Mouse (Mus musculus) hindbrain, embryonic 10.5 days (tissue): ENCODE data around the gene 1110008P14Rik. TPM values are rescaled to one million over a fixed set of nuclear protein-coding genes. Genes with fewer than 3 reads are reported as not detected.

ENCODE experiments used
- DNase-seq: peaks from one replicate; pipeline ENCODE4 v3.0.0-alpha.2; 2017; ENCODE audit warnings: low spot score
- H3K27ac ChIP-seq: fragments of 300-500 bp; sonication (generic); 2 replicates; pipeline ENCODE4 v1.5.1; 2016; ENCODE audit warnings: mild to moderate bottlenecking, moderate library complexity
- H3K27me3 ChIP-seq: fragments of 300-500 bp; sonication (generic); 2 replicates; pipeline ENCODE4 v1.6.1; 2016; ENCODE audit warnings: mild to moderate bottlenecking; ENCODE audit not compliant: poor library complexity, insufficient read depth, severe bottlenecking
- H3K36me3 ChIP-seq: fragments of 300-500 bp; sonication (generic); 2 replicates; pipeline ENCODE4 v1.6.1; 2016; ENCODE audit warnings: mild to moderate bottlenecking, moderate library complexity
- H3K4me1 ChIP-seq: fragments of 300-500 bp; sonication (generic); replicated peaks from 2 replicates; pipeline ENCODE4 v1.6.1; 2016; ENCODE audit warnings: mild to moderate bottlenecking
- H3K4me3 ChIP-seq: fragments of 300-500 bp; sonication (generic); 2 replicates; pipeline ENCODE4 v1.5.1; 2016; ENCODE audit warnings: mild to moderate bottlenecking, moderate library complexity
- H3K9me3 ChIP-seq: fragments of 300-500 bp; sonication (generic); 2 replicates; pipeline ENCODE4 v1.6.1; 2016; ENCODE audit warnings: mild to moderate bottlenecking, moderate library complexity
- WGBS: fragments of 180-500 bp; shearing (Covaris S2); methylation state at CpG from one replicate; pipeline ENCODE4 v1.1.7; 2016; 5-methylcytosine and 5-hydroxymethylcytosine counted together
- polyA plus RNA-seq: library from polyadenylated mRNA; unstranded; fragments of >200 nt; fragmentation: Nextera tagmentation; extraction: Ambion mirVana; gene quantifications from 2 replicates; pipeline ENCODE4 v1.2.1, GENCODE M21; 2016

1110008P14Rik gene
- 41.4 and 66.7 TPM in 2 replicates for polyA plus RNA-seq

DNA sequence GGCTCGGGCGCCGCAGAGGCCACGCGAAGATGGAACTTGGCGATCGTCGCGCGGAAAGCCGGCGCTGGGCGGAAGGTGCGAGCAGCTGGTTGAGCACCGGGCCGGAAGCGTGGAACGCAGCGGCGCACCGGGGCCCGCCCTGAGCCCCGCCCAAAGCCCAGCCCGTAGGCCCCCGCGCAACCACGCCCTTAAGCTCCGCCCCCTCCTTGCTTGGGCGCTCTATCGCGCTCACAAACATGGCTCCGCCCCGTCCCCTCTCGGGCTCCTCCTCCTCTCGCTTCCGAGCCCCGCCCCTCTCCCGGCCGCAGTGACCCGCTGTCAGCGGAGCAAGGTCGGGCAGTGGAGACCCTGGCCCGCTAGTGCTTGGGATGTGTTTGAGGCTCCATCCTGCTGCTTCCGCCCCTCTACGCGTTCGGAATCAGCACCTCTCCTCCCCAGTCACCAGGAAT is at the start of gene 1110008P14Rik:
Gene 1110008P14Rik, minus strand, starts transcription at position 164 of the 449 bp plus-strand sequence.
- peak; percentile 94 for DNase-seq
- under 1% methylated on average over 47 of the region's 47 CpGs for WGBS
- H3K4me1 ChIP-seq: peaks cover 19% of the 10 kb centered on the region
- H3K27me3 ChIP-seq: peaks cover 56% of the 10 kb centered on the region
- peak within 1 kb of the TSS; percentile 84 for H3K4me3 ChIP-seq
- H3K27ac ChIP-seq: peak within 1 kb of the TSS; percentile 83
- H3K36me3 ChIP-seq: peaks cover 32% of the 10 kb centered on the region
- no peaks in the 10 kb centered on the region for H3K9me3 ChIP-seq

GRCm38 (mm10) chr2:32430701-32431676 is 49.3 kb upstream of the 1110008P14Rik start:
- H3K36me3 ChIP-seq: peaks cover 8% of the 10 kb centered on the region; the same call in 1 of the 2 replicates
- 9% methylated on average over 18 of the region's 18 CpGs for WGBS
- no peaks in the 10 kb centered on the region for H3K27me3 ChIP-seq
- peak; percentile 92 for DNase-seq
- peak overlapping the region; percentile 89 for H3K27ac ChIP-seq
- no peaks in the 10 kb centered on the region for H3K9me3 ChIP-seq
- H3K4me1 ChIP-seq: peaks cover 47% of the 10 kb centered on the region
- peak overlapping the region; percentile 52 for H3K4me3 ChIP-seq

- no peaks in the 10 kb centered on the region for H3K27me3 ChIP-seq
- H3K27ac ChIP-seq: no peak overlapping the region
- WGBS: 84% methylated on average over 4 of the region's 4 CpGs
- H3K4me3 ChIP-seq: peak overlapping the region; percentile 52; the same call in 1 of the 2 replicates
- H3K9me3 ChIP-seq: no peaks in the 10 kb centered on the region
- H3K4me1 ChIP-seq: peaks cover 59% of the 10 kb centered on the region
- H3K36me3 ChIP-seq: peaks cover 8% of the 10 kb centered on the region; the same call in 1 of the 2 replicates
- DNase-seq: no peak
These were observed 47.6 kb upstream of the 1110008P14Rik start for GRCm38 (mm10) chr2:32429215-32429891.

GRCm38 (mm10) chr2:32428262-32428722 is 46.6 kb upstream of the 1110008P14Rik start:
- WGBS: 83% methylated on average over 8 of the region's 8 CpGs
- no peak for DNase-seq
- H3K4me3 ChIP-seq: 0 out of 2 replicates have a peak overlapping the region, but pooled peaks have one; percentile 3
- peak overlapping the region; percentile 17; the same call in 1 of the 2 replicates for H3K27ac ChIP-seq
- H3K27me3 ChIP-seq: no peaks in the 10 kb centered on the region
- H3K36me3 ChIP-seq: peaks cover 8% of the 10 kb centered on the region; the same call in 1 of the 2 replicates
- peaks cover 69% of the 10 kb centered on the region for H3K4me1 ChIP-seq
- no peaks in the 10 kb centered on the region for H3K9me3 ChIP-seq

DNA sequence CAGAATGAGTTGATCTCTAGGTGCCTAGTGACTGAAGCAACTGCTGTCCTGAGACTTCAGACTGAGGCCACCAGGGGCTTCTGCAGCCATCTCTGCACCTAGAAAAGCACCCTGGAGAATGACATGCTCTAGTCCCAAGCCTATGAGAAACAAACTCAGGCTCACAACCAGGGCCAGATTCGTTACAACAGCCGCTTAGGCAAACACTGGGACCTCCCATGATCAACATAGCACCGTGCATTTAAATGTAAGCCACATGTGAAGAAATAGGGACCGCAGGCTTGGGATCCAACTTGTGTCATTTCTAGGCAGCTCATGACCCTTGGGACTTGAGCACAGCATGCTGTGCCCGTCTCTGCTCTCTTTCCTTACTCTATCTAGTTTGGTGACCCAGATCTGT is 46.0 kb upstream of the 1110008P14Rik start:
- DNase-seq: no peak
- Histone ChIP-seq H3K9me3 (no peaks in the 10 kb centered on the region), H3K27ac (no peak overlapping the region), H3K4me3 (no peak overlapping the region), H3K4me1 (peaks cover 75% of the 10 kb centered on the region), H3K27me3 (no peaks in the 10 kb centered on the region), H3K36me3 (peaks cover 8% of the 10 kb centered on the region; the same call in 1 of the 2 replicates)
- 76% methylated on average over 5 of the region's 5 CpGs for WGBS

DNA sequence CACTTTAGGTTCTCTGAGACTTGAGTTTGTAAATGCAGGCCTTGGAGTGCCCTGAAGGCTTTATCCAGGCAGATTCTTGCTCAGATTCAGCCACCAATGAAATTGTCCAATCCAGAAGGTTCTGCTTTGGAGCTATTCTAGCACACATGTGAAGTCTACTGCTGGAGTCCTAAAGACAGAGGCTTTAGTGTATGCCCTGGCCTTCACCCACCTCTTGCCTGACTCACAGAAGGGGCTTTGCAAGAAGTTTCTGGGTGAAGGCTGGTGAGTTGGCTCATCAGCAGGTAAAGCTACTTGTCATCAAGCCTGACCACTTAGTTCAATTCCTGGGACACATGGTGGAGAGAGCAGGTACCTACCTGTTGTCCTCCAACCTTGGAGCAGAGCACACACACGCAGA is 44.4 kb upstream of the 1110008P14Rik start:
- no peaks in the 10 kb centered on the region for H3K9me3 ChIP-seq
- no peak overlapping the region for H3K4me3 ChIP-seq
- H3K27me3 ChIP-seq: no peaks in the 10 kb centered on the region
- peaks cover 68% of the 10 kb centered on the region for H3K4me1 ChIP-seq
- H3K36me3 ChIP-seq: peaks cover 15% of the 10 kb centered on the region
- no peak for DNase-seq
- WGBS: 90% methylated on average over 1 of the region's 1 CpGs
- no peak overlapping the region for H3K27ac ChIP-seq

DNA sequence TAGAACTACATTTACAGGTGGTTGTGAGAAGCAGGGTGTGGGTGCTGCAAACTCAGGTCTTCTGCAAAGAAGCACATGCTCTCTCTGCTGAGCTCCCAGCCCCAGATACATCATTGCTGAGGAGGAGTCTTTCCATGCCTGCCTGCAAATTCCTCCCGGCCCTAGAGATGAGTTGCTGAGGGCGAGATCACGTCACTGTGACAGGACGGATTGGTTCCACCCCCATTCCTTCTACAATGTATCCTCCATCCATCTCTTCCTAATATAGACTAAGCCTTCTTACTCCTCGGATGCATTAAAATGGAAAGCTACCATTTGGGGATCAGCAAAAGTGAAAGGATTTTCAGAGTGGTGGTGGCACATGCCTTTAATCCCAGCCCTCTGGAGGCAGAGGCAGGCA is 43.8 kb upstream of the 1110008P14Rik start:
- H3K27me3 ChIP-seq: no peaks in the 10 kb centered on the region
- peaks cover 20% of the 10 kb centered on the region for H3K36me3 ChIP-seq
- no peaks in the 10 kb centered on the region for H3K9me3 ChIP-seq
- 85% methylated on average over 5 of the region's 5 CpGs for WGBS
- H3K4me3 ChIP-seq: no peak overlapping the region
- no peak overlapping the region for H3K27ac ChIP-seq
- H3K4me1 ChIP-seq: peaks cover 62% of the 10 kb centered on the region
- no peak for DNase-seq

DNA sequence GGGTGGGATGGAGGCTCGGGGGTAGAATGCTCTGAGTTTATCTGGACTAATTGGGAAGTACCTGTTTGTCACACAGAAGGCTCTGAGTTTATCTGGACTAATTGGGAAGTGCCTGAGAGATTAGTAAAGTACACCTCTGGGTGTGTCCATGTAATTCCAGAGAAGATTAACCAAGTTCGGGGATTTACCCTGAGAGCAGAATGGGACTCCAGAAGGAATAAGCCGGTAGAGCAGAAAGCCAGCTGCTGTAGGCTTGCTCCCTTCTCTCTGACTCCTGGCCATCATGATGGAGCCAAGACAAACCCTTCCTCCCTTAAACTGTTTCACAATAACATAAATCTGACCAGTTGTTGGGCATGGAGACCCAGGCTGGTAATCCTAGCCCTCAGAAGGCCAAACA is 43.1 kb upstream of the 1110008P14Rik start:
- no peak for DNase-seq
- 62% methylated on average over 3 of the region's 3 CpGs for whole genome bisulfite sequencing
- Histone ChIP-seq H3K4me1 (peaks cover 54% of the 10 kb centered on the region), H3K4me3 (no peak overlapping the region), H3K9me3 (no peaks in the 10 kb centered on the region), H3K36me3 (peaks cover 28% of the 10 kb centered on the region), H3K27me3 (no peaks in the 10 kb centered on the region), H3K27ac (peak overlapping the region; percentile 73; the same call in 1 of the 2 replicates)

DNA sequence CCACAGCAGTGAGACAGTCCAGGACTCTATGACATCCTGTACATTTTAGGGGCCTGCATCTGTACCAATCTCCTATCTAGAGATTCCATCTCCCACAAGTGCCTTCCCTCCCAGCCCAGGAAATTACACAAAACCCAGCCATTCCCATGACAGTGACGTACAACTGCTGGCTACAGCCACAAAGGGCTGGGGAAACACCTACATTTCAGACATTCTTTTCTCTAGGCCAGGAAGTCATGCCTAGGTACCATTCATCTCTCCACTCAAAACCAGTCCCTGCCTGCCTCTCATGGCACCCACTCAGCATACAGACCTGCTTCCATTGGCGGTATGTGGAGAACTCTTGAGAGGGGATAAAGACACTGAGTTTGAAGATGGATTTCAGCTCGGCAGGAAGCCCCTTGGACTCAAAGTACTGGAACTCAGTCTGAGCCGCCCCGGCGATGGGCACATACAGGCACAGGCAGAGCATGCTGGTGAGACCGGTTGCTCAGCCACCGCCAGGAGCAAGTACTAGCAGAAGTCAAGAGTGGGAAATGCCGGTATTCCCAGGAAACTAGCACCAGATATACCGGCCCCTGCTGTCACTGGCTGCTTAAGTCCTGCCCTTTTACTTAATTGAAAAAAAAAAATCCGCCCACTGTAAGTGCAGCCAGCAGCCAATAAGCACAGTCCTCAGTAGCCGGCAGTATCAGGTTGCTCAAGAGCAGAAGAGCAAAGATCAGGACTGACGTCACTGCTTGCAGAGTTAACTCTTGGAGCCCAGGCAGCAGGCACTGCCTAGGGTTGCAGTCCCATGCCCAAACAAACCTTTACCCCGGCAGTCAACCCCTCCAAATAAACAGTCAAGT is 42.0 kb upstream of the 1110008P14Rik start:
- 2% methylated on average over 14 of the region's 14 CpGs for WGBS
- Histone ChIP-seq H3K27ac (peak overlapping the region; percentile 79), H3K36me3 (peaks cover 39% of the 10 kb centered on the region), H3K9me3 (no peaks in the 10 kb centered on the region), H3K4me1 (peaks cover 43% of the 10 kb centered on the region), H3K4me3 (peak overlapping the region; percentile 54), H3K27me3 (no peaks in the 10 kb centered on the region)
- peak; percentile 69 for DNase-seq

- WGBS: 90% methylated on average over 6 of the region's 6 CpGs
- Histone ChIP-seq H3K4me1 (peaks cover 32% of the 10 kb centered on the region), H3K36me3 (peaks cover 57% of the 10 kb centered on the region)
These were observed 40.1 kb upstream of the 1110008P14Rik start for GRCm38 (mm10) chr2:32421851-32422251.

GRCm38 (mm10) chr2:32420647-32421046 is 38.9 kb upstream of the 1110008P14Rik start:
- no peak overlapping the region for H3K27ac ChIP-seq
- peaks cover 31% of the 10 kb centered on the region for H3K4me1 ChIP-seq
- no peak for DNase-seq
- peaks cover 61% of the 10 kb centered on the region for H3K36me3 ChIP-seq
- WGBS: 86% methylated on average over 6 of the region's 6 CpGs
- no peaks in the 10 kb centered on the region for H3K9me3 ChIP-seq
- no peak overlapping the region for H3K4me3 ChIP-seq
- H3K27me3 ChIP-seq: no peaks in the 10 kb centered on the region

More at GRCm38 (mm10) chr2:32421851-32422251, 40.1 kb upstream of the 1110008P14Rik start:
- H3K27ac ChIP-seq: no peak overlapping the region
- no peaks in the 10 kb centered on the region for H3K9me3 ChIP-seq
- no peaks in the 10 kb centered on the region for H3K27me3 ChIP-seq
- no peak overlapping the region for H3K4me3 ChIP-seq
- no peak for DNase-seq
